In the genomic region with DNA sequence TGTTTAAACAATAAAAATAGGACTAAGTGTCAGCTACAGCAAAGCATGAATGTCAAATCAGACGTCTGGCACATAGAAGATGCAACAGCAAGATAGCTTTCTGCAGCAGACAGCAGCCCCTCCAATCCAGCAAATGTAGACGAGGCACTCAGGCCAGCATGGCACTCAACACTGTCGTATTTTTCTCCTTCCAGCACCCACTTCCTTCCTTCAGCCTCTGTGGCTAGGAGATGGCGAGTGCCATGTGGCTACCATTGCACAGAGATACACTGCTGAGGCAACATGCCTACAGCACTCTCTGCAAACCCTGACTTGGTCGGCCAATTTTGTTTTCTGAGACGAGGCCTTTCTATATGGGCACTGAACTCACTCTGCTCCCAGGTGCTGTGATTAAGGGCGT, we compare ENCODE assay signal across 29 mouse cellular contexts. TPM values are rescaled to one million over a fixed set of nuclear protein-coding genes. Genes with fewer than 3 reads are reported as not detected.
"Had no signal": no experiment of that assay in that cellular context is flagged by ENCODE, and none has a peak within 500 bp of the region (broad histone marks: within the 10 kb centered on the region; RNA-seq: fewer than 3 reads in every experiment).

No protein-coding gene starts in this region.

- H3K9me3 ChIP-seq: limb, embryonic 10.5 days; limb, embryonic 12.5 days; limb, embryonic 13.5 days; limb, embryonic 15.5 days; liver, embryonic 12.5 days; liver, embryonic 13.5 days; liver, embryonic 15.5 days; lung, embryonic 15.5 days; midbrain, embryonic 10.5 days; midbrain, embryonic 12.5 days; midbrain, embryonic 13.5 days; midbrain, embryonic 15.5 days; neural tube, embryonic 12.5 days had no signal

- ATAC-seq: liver, embryonic 12.5 days; liver, postnatal 0 days; lung, postnatal 0 days; midbrain, embryonic 13.5 days; midbrain, embryonic 15.5 days; midbrain, embryonic 16.5 days had no signal

- H3K27me3 ChIP-seq: limb, embryonic 12.5 days; limb, embryonic 13.5 days; limb, embryonic 15.5 days; liver, embryonic 12.5 days; liver, embryonic 13.5 days; liver, embryonic 15.5 days; lung, embryonic 15.5 days; midbrain, embryonic 12.5 days; midbrain, embryonic 13.5 days; midbrain, embryonic 15.5 days; neural tube, embryonic 12.5 days had no signal

- H3K4me1 ChIP-seq: limb, embryonic 10.5 days; limb, embryonic 12.5 days; limb, embryonic 13.5 days; limb, embryonic 15.5 days; liver, embryonic 12.5 days; liver, embryonic 13.5 days; liver, embryonic 15.5 days; lung, embryonic 15.5 days; midbrain, embryonic 10.5 days; midbrain, embryonic 12.5 days; midbrain, embryonic 13.5 days; midbrain, embryonic 15.5 days; neural tube, embryonic 12.5 days had no signal

- DNase-seq: left cerebral cortex, postnatal 4 days; liver; liver, embryonic 13.5 days; liver, postnatal 0 days; lung, adult 18-20 months; lung, adult 2 months; lung, embryonic 14.5 days; lung, postnatal 10 days; lung, postnatal 14 days; lung, postnatal 36 days; lung, postnatal 4 days; midbrain, embryonic 14.5 days had no signal

- H3K4me3 ChIP-seq: limb, embryonic 10.5 days; limb, embryonic 12.5 days; limb, embryonic 13.5 days; limb, embryonic 15.5 days; liver, embryonic 12.5 days; liver, embryonic 13.5 days; liver, embryonic 15.5 days; lung, embryonic 15.5 days; midbrain, embryonic 10.5 days; midbrain, embryonic 12.5 days; midbrain, embryonic 13.5 days; midbrain, embryonic 15.5 days; myocyte; neural tube, embryonic 12.5 days had no signal

RNA-seq across cellular contexts. Expression of gene Tmem44, which starts 25.2 kb away (rescaled TPM):
- total RNA-seq: monocyte, adult 5-6 weeks had no signal
- polyA plus RNA-seq: macrophage had no signal
